Mouse (Mus musculus): Measurements from ENCODE around the gene Atp1b1.

Gene Atp1b1

GRCm38 (mm10) chr1:164440708-164441407 is 17.3 kb downstream of the Atp1b1 start:
- no peak for DNase-seq (ENCODE audit: low spot score)

DNA sequence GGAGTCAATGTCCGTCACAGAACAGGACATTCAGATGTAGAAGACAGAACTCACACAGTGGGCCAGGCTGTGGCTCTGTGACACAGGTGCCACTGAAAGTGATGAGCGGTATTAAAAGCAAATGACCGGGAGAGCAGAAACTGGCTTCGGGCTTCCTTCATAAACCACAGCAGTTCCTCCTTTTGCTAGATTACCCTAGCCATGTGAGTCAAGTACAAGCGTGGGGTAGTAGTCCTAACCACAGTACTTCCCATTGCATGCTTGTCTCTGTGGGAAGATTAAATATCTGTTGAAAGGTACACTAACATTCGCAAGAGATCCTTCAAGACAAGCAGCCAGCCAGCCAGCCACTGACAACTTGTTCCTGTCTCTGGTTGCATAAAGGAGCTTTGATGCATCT is 17.9 kb downstream of the Atp1b1 start:
- no peak for DNase-seq (ENCODE audit: low spot score)

DNA sequence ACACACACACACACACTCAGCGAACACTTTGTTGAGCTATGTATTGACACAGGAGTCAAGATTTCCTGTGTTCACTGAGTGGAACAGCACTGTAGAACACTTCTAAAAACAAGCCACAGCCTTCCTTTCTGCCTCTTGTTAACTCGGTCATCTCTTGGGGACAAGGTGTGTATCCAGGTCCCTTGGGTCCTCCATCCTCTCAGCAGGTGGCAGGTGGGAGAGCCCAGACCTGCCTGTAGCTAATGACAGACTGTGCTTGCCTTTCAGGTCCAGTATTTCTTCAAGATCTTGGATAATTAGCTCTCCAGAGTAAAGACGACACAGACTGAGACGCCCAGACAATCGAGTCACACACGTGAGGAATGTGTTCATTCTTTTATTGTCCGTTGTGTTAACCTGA is 21.4 kb downstream of the Atp1b1 start:
- DNase-seq (ENCODE audit: low spot score), result no peak

DNA sequence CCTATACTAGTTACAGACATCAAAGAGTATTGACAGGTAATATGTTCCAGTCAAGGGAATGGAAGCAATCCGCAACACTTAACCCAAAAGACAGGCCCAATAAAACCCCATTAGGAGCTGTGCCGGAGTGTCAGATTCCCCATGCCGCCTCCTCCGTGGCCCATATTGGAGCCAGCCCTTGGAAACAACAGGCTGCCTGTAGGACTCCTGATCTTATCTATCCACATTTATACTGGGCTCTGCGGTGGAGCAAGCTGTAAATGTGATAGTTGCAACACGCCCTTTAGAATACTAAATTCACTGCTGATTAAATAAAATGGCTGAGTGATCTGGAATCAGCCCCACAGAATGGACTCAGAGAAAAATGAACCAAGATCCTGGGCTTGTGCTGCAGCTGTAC is 24.1 kb downstream of the Atp1b1 start:
- DNase-seq (ENCODE audit: low spot score), result no peak

DNA sequence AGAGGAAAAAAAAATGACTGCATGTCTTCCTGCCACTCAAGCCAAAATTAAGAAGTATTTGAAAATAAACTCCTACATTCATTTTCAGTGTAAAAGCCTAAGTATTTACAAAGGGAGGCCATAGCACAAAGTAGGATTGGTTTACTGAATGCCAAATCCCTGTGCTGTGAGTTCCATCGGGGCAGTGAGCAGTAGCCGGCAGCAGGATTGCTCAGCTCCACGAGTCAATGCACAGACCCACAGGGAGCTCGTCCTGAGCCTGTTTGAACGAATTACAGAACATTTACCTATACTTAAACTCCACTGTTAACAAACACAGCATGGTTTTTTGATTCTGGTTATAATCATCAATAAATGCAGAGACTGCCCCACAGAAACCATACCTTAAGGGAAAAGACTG is 25.5 kb downstream of the Atp1b1 start:
- DNase-seq (ENCODE audit: low spot score), result no peak

- no peak for DNase-seq (ENCODE audit: low spot score)
These were observed 29.5 kb downstream of the Atp1b1 start for GRCm38 (mm10) chr1:164428644-164429043.

- no peak for DNase-seq (ENCODE audit: low spot score)
These were observed 30.4 kb downstream of the Atp1b1 start for GRCm38 (mm10) chr1:164427777-164428176.

GRCm38 (mm10) chr1:164426227-164426626 is 31.9 kb downstream of the Atp1b1 start:
- DNase-seq (ENCODE audit: low spot score), result no peak

- DNase-seq (ENCODE audit: low spot score), result no peak
These were observed 37.4 kb downstream of the Atp1b1 start for GRCm38 (mm10) chr1:164420623-164421354.

DNA sequence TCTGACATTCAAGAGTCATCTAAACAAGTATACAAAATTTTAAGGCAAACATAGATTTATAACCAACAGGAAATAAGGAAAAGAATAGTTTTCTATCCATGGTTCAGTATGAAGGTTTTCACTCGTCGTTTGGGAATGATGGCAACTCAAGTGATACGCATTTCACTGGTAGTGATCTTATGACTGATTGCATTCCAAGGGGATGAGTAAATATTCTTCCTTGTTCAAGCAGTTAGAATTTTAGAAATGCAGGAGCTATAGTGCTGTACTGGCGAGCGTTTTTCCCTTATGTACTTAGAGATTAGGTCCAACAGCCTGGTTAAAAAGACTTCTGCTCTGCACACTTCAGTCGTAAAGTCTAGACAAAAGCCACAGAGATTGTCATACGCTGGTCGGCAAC is 38.8 kb downstream of the Atp1b1 start:
- DNase-seq (ENCODE audit: low spot score), result no peak

GRCm38 (mm10) chr1:164418320-164418719 is 39.8 kb downstream of the Atp1b1 start:
- DNase-seq (ENCODE audit: low spot score), result no peak

DNA sequence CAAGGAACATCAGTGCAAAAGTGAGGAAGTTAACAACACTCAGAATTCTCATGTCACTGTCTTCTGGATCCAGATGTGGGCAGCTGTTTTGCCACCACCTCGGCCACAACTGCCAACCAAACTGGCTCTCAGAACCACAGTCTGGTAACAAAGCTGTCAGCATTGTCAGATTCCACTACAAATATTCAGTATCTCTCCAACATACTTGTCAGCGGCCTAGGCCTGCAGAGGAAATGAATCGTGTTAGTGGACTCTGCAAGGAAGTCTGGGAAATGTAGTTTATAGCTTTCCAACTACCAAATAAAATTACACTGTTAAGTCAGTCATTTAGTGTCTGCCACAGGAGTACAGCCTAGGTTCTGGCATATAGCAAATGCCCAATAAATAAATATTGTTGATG is 40.6 kb downstream of the Atp1b1 start:
- no peak for DNase-seq (ENCODE audit: low spot score)

DNA sequence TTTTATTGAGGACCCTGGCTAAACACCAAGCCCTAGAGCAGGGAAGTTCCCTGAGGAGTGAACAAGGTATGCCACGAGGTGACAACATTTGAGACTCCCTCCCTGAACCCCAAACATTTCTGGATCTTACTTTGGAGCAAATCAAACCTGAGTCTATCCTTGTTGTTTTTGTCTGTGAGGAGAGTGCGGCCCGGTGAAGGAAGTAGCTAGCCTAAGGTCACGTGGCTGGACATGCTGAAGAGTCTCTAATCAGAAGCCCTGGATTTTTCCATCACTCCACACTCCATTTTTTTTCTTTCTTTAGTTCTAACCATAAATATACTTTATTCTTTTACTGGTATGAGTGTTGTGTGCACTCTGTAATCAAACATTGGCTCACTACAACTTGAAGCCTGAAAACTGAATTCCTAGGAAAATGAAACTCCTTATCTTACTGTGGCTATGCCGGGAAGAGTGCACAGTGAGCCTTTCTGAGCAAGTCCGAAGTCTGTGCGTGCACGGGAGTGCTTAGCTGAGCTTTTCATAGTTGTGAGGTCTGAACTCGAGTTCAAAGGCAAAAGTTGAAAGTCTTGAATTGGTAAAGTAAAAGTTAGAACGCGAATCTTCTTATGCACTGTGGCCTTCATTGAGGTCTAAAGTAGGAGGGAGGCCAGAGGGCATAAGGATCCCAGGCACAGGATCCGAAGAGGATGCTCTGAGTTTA is 41.3 kb downstream of the Atp1b1 start:
- DNase-seq (ENCODE audit: low spot score), result no peak

- no peak for DNase-seq (ENCODE audit: low spot score)
These were observed 42.8 kb downstream of the Atp1b1 start for GRCm38 (mm10) chr1:164415347-164415751.

GRCm38 (mm10) chr1:164413608-164414007 is 44.5 kb downstream of the Atp1b1 start:
- no peak for DNase-seq (ENCODE audit: low spot score)

DNA sequence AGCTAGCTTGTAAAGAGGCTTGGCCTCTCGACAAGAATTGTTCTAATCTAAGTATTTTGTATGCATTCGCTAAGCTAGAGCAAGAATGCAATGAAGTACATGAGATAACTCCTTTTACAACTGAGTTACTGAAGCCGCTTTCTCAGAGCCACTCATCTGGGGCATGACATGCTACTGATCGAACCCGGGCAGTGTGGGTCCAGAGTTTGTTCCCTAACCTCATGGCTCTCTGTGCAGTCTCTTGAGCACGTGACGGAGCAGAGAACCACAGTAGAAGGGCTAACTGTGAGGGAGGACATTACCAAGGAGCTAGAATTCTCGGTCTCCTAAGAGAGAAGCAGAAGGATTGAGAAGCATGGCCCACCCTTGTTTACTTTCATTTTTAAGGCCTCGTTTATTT is 45.2 kb downstream of the Atp1b1 start:
- DNase-seq (ENCODE audit: low spot score), result no peak

DNA sequence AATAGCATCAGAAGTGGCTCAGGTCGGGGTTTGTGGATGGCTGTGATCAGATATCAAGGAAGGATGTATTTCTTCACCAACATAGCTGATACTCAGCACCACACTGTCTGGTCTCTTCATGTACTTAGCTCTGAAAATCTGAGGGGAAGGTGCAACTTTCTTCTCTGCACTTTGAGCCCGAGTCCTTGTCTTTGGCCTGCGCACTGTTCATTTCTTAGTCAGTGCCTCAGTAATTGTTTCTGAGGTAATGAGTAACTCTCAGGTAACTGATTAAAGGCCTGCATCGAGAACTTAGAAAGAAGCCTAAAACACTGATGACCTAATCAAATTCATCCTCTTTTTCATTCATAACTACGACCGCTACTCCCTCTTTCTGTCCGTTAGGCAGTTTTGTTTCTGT is 46.8 kb downstream of the Atp1b1 start:
- no peak for DNase-seq (ENCODE audit: low spot score)

DNA sequence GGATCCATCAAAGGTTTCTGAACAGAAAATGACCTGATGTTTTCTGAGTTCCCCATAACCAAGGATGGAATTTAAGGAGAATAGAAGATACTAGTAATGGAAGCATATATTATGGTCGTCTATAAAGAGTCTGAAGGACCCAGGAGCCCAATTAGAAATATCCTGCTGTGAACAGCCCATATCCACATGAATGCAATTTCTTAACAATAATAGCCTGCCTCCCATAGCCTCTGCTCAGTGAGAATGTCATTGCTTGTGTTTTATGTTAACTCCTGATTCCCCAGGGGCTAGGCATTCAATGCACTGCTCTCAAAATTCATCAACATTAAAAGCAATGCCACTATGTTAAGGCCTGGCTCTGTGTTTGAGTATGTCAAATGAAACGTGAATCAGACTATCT is 49.5 kb downstream of the Atp1b1 start:
- no peak for DNase-seq (ENCODE audit: low spot score)

GRCm38 (mm10) chr1:164406506-164406905 is 51.6 kb downstream of the Atp1b1 start:
- DNase-seq (ENCODE audit: low spot score), result no peak

DNA sequence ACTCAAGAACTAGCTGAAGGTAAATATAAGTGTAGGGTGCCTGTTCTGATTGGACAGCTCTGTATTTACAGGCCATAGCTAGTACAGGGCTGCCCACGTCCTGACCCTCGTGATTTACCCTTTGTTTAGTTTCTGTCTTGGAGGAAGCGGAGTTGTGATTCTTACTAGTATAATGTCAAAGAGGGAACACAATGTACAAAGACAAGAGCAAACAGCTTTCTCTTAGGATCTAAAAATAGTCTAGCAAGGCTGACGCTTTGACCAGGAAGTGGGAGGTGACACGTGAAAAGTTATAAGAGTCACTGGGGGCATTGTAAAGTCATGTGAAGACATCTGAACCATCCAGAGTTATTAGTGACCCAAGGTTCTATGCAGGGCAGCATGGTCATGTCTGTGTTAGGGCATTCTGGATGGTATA is 52.8 kb downstream of the Atp1b1 start:
- peak; percentile 18 for DNase-seq (ENCODE audit: low spot score)

DNA sequence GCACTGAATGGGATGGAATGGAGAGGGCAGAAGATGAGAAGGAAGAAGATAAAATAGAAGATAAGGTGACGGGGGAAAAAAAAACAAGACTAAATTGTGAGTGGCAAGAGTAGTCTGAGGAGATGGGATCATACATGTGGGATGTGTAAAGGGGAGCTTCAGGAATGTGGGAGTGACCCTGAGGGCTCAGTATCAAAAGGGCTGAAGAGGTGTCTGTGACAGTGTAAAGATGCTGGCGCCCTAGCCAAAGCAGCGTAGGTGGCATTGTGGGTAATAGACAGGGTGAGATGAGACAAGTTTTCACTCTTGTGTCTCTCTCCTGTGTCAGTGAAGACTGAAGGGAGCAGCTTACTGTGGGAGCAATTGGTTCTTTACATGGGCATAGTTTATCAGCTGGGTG is 58.6 kb downstream of the Atp1b1 start:
- no peak for DNase-seq (ENCODE audit: low spot score)

- DNase-seq (ENCODE audit: low spot score), result no peak
These were observed 60.5 kb downstream of the Atp1b1 start for GRCm38 (mm10) chr1:164397672-164398071.

GRCm38 (mm10) chr1:164395131-164395780 is 62.9 kb downstream of the Atp1b1 start:
- DNase-seq (ENCODE audit: low spot score), result no peak

All from urinary bladder, postnatal 14 days (tissue).